Mouse (Mus musculus) gastrocnemius, adult 2 months (tissue): ENCODE data around the gene Atg4d. TPM values are rescaled to one million over a fixed set of nuclear protein-coding genes. Genes with fewer than 3 reads are reported as not detected.
"Not testable (repeated sequence)": the region's sequence is repeated elsewhere in the genome, so short reads cannot be mapped to it uniquely, and the experiment has no call there.

Experiments used
- DNase-seq: peaks from one replicate; pipeline ENCODE4 v3.0.0; 2022
- H3K27ac ChIP-seq: fragments of 200-600 bp; 2 replicates; pipeline ENCODE4 v1.8.1; 2022; ENCODE audit warnings: mild to moderate bottlenecking
- H3K4me3 ChIP-seq: fragments of 200-600 bp; 2 replicates; pipeline ENCODE4 v1.8.1; 2022; ENCODE audit warnings: mild to moderate bottlenecking, moderate library complexity
- CTCF ChIP-seq: fragments of 200-600 bp; IDR thresholded peaks from 2 replicates; pipeline ENCODE4 v1.8.1; 2022; ENCODE audit warnings: antibody characterized with exemption, mild to moderate bottlenecking, moderate library complexity
- intact Hi-C: fragments of 180-260 bp; cut with DNase I; formaldehyde crosslinking; loops from one replicate; pipeline ENCODE4 v1.15.1; 2025
- total RNA-seq, 2 experiments: library from RNA; stranded (reverse); gene quantifications; 2 replicates each; pipeline ENCODE4 v1.2.3; 2021

The Atg4d gene
- total RNA-seq, 2 experiments from 2014 or later, result 68.0 to 77.4 TPM

DNA sequence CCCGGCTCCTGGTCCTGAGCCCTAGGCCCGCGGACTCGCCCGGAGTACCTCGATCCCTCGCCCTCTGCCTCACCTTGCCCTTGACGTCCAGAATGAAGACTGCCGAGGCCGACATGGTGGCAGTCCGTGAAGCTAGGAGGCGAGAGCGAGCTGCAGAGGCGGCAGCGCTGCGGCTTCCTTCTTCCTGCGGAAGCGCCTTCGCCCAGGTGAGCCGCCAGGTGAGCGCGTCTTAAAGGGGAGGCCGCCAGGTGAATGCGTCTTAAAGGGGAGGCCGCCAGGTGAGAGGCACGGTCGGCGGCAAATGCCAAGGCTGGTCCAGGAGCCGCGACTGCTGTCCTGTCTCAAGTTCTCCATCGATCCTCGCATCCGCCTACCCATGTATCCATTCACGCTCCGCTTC, 47.0 kb downstream of the Atg4d start, which contains the start of gene Ap1m2:
Gene Ap1m2 (minus strand): TSS at position 204 of the 400 bp plus-strand sequence.
- TF ChIP-seq CTCF, result no peak
- Histone ChIP-seq H3K4me3 (no peak within 1 kb of the TSS), H3K27ac (no peak within 1 kb of the TSS)
- DNase-seq, result no peak
- intact Hi-C loops, result loop anchor here (2.0 kb wide), 1 partner anchor 99 kb away; the partner anchor contains the start of gene Qtrt1

DNA sequence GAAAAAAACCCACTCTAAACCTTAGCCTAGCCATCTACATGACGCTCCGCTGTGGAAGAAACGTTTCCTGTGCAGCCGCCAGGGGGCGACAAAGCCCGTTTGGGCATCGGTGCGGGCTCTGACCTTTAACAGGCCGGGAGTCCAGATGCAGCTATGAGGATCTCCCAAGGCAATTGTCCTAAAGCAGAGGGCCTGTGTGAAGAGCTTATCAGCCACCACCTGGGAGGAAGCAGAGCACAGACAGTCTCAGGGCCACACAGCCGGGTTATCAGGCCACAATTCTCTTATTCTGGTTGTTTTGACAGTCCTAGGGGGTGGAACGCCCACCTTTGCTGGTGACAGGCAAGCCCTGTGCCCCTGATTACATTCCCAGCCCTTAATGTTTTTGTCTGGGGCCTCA, 48.3 kb downstream of the Atg4d start:
- H3K4me3 ChIP-seq, result no peak overlapping the region
- peak; percentile 93 for DNase-seq
- TF ChIP-seq CTCF, result peak; percentile 95
- peak overlapping the region; percentile 56 for H3K27ac ChIP-seq
- intact Hi-C loops, result loop anchor here (1.0 to 2.0 kb wide), 2 partner anchors 44 to 97 kb away; partner anchors contain the start of gene Qtrt1

DNA sequence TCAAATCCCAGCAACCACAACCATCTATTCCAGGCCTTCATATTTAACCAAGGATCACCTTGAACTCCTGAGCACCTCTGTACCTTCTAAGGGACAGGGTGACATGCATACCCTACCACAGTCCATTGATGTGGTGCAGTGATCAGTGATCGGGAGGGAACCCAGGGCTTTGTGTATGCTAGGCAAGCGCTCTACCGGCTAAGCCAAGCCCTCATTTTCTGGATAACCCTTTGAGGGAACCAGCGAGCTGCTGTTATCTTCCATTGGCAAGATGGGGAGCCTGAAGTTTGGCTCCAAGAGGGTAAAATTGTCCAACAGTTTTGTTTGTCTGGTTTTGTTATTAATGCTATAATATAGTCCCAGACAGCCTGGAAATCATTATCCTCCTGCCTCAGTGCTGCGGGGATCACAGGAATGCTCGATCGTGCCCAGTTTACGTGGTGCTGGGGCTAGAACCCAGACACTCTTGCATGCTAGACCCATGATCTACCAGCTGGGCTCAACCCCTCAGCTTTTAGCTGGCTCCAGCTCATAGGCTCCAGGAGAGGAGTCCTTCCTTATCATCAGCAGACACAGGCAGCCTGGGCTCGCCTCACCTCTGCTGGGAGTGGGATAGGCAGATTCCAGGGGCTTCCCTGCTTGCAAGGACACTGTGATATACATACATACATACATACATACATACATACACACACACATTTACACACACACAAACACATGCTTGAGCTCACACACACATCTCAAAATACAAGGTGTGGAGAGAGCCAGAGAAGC, 49.5 kb downstream of the Atg4d start:
- Histone ChIP-seq H3K4me3 (no peak overlapping the region), H3K27ac (peak overlapping the region; percentile 44)
- no peak for DNase-seq
- no peak for TF ChIP-seq CTCF
- intact Hi-C loops, result no loop called here

DNA sequence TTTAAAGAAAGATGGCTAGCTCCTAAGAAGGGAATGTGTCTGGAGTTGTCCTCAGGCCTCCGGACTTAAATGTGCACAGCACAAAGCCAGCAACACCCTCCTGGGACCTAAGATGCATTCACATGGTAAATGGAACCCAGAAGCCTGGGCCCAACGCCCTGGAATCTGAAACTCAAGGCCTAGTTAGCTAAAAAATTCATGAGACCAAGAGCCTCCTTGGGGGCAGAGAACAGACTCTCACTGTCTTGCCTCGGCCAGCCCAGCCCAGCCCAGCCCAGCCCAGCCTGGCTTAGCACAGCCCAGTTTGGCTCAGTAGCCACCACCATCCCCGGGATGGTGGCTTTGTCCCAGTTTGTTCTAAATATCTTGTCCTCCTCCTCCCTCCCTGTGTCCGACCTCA, 50.3 kb downstream of the Atg4d start:
- TF ChIP-seq CTCF, result no peak
- no peak overlapping the region for H3K4me3 ChIP-seq
- peak overlapping the region; percentile 44 for H3K27ac ChIP-seq
- DNase-seq, result peak; percentile 62
- intact Hi-C loops, result no loop called here

DNA sequence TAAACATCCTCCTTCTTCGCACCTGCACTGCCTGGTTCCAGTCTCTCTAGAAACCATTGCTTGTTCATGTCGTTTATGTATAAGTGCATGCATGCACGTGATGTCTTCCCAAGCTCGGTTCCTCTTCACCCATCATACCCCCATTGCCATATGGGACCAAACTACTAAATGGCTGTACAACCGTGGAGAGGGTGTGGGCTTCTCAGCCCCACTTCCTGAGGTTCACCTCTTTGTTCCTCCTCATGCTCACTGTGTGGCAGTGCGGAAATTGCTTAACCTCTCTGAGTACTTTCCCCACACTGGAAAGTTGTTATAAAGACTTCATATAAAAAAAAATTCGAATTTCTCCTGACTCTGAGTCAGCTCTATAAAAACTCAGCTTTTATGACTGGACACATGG, 51.6 kb downstream of the Atg4d start:
- no peak for DNase-seq
- TF ChIP-seq CTCF, result no peak
- intact Hi-C loops, result no loop called here
- H3K27ac ChIP-seq, result no peak overlapping the region
- H3K4me3 ChIP-seq, result no peak overlapping the region

DNA sequence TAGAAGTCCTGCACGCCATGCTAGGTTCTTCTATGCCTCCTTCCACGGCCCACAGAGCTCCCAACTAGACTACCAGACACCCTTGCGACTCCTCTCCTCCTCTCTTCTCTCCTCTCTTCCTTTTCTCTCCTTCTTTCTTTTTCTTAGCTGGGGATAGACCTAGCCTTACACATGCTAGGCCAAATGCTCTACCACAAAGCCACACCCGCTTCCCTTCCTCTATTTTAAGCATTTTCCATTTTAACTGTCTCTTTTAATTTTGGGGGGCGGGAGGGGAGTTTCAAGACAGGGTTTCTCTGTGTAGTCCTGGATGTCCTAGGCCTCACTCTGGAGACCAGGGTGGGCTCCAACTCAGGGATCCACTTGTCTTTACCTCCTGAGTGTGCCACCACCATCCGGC, 53.7 kb downstream of the Atg4d start:
- Histone ChIP-seq H3K4me3 (no peak overlapping the region), H3K27ac (no peak overlapping the region)
- TF ChIP-seq CTCF, result no peak
- intact Hi-C loops, result no loop called here
- no peak for DNase-seq

DNA sequence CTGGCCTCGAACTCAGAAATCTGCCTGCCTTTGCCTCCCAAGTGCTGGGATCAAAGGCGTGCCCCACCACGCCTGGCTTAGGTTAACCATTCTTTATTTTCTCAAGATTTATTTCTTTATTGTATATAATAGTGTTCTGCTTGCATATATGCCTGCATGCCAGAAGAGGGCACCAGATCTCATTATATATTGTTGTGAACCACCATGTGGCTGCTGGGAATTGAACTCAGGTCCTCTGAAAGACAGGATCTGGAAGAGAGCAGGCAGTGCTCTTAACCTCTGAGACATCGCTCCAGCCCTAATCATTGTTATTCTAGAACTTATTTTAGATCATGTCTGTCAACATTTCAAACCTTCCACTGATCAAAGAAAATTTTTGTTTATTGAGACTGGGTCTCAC, 54.4 kb downstream of the Atg4d start:
- TF ChIP-seq CTCF, result peak; percentile 28; the same call in 1 of the 2 replicates
- H3K4me3 ChIP-seq, result no peak overlapping the region
- intact Hi-C loops, result no loop called here

DNA sequence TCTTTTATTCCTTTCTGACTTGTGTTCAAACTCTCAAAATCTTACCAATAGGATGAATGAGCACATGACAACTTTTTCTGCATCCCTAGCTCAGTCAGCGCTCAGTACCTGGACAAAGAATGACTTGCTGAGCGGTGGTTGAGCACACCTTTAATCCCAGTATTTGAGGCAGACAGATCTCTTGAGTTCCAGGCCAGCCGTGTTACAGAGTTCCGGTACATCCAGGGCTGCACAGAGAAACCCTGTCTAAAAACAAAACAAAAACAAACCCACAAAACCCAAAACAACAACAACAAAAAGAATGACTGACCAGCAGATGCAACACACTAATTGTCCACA, 55.2 kb downstream of the Atg4d start:
- Histone ChIP-seq H3K27ac (peak overlapping the region; percentile 92), H3K4me3 (peak overlapping the region; percentile 90)
- DNase-seq, result no peak
- intact Hi-C loops, result loop anchor here (2.0 kb wide), 1 partner anchor 17 kb away; no protein-coding TSS in a partner anchor
- TF ChIP-seq CTCF, result peak; percentile 10; the same call in 1 of the 2 replicates

More for the DNA sequence above, 54.4 kb downstream of the Atg4d start:
- no peak overlapping the region for H3K27ac ChIP-seq
- DNase-seq, result no peak

DNA sequence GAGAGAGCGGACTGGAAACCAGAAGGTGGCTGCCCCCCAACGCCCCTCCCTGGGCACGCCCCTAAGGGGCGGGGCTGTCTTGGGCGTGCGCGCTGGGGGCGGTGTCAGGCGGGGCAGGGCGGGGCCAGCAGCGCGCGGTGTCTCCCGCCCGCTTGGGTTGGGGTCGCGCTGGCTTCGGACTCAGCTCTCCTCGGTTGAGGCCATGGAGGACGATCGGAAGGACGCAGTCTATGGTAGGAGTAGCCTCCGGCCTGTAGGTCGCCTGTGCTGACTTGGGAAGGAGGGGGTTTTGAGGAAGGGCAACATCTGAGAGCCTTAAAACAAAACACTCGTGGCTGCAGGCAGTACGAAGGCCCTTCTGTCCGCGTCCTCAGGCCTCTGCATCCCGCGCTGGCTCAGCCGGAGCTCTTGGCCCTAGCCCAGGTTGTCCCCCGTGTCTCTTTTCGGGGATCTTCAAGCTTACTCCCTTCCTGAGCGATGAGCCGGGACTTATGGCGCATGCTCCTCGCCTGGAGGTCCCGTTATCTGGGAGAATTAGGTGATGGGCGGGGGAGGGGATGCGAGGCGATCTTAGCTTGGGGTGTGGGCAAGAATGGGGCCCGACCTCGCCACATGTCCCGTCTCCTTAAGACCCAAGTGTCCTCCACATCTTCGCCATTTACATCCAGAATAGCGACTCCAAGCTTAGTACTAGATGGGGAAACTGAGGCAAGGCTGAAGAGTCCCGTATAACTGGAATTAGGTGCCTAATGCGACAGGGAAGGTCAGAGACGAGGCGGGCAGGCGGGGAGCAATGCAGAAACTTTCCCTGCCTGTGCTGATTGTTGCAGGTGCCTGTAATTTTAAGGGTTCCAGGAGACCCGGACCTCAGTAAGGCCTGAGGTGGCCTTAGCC, 55.8 kb downstream of the Atg4d start, which contains the start of gene Slc44a2:
Gene Slc44a2 (plus strand): TSS at position 80 of the 894 bp plus-strand sequence.
- peak; percentile 92 for DNase-seq
- no peak for TF ChIP-seq CTCF
- peak within 1 kb of the TSS; percentile 92 for H3K27ac ChIP-seq
- intact Hi-C loops, result loop anchor here (2.0 kb wide), 1 partner anchor 16 kb away; no protein-coding TSS in a partner anchor
- peak within 1 kb of the TSS; percentile 90 for H3K4me3 ChIP-seq

DNA sequence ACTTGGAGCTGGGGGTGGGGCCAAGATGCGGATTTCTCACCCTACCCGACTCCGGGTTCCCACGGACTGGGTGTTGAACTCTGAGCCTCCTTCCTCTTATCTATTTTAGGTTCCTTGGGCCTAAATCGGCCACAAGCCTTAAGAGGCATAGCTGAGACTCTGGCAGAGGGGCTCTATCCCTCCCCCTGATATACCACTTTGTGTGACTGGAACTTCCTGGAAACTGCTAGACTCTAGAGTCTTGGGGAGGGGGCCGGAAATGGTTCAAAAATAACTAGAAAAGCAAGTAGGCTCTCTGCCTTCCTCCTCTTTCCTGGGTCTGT, 56.4 kb downstream of the Atg4d start:
- peak; percentile 55 for DNase-seq
- H3K4me3 ChIP-seq, result peak overlapping the region; percentile 90
- no peak for TF ChIP-seq CTCF
- intact Hi-C loops, result loop anchor here (2.0 kb wide), 1 partner anchor 15 kb away; no protein-coding TSS in a partner anchor
- H3K27ac ChIP-seq, result peak overlapping the region; percentile 92

DNA sequence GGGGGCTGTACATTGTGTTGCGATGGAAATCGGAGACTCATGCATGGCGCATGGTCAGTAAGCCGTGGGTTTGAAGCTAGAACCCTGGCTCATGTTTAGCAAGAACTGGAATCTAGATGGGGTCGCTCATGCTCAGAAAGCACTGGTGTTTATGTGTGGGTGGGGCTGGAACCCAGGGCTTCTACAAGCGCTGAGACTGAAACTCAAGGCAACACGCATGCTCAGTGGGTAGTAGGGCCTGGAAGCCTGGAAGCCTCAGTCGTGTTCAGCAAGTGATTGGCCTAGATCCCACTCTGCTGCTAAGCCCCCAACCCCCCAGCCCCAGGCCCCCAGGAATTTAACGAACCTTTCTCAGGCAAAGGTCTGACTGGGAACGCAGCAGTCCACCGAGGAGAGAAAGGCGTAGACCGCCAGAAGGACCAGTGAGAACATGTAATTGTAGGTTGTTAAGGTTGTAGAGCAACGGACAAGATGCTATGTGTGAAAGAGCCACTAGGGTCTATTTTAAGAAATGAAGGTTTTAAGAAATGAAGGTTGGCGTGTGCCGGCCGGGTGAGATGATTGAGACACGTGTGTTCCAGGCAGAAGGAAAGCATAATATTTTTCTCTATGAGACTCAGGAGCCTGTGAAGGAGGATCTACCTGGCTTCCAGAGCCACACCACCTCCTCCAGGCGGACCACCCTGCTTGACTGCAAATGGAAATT, 57.3 kb downstream of the Atg4d start:
- intact Hi-C loops, result no loop called here
- no peak; the same call in 1 of the 2 replicates for TF ChIP-seq CTCF

DNA sequence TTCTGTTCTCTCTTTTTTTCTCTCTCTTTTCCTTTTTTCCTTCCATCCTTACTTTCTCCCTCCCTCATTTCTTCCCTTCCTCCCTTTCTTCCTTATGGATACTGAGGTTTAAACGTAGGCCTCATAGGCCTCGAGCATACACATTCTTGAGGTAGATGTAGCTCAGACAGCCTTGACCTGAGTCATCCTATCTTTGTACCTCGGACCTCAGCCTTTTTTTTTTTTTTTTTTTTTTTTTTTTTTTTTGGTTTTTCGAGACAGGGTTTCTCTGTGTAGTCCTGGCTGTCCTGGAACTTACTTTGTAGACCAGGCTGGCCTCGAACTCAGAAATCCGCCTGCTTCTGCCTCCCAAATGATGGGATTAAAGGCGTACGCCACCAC, 57.8 kb downstream of the Atg4d start:
- intact Hi-C loops, DNase-seq, H3K4me3 ChIP-seq: not testable (repeated sequence)
- H3K27ac ChIP-seq, result peak overlapping the region; percentile 92

More for the DNA sequence above, 57.3 kb downstream of the Atg4d start:
- Histone ChIP-seq H3K27ac (peak overlapping the region; percentile 92), H3K4me3 (peak overlapping the region; percentile 90)
- no peak for DNase-seq
